Mouse (Mus musculus) thymus, adult 2 months (tissue): ENCODE data around the gene Kcnh4.

ENCODE experiments used
- CTCF ChIP-seq: fragments of 200-500 bp; IDR thresholded peaks from 2 replicates; pipeline ENCODE4 v1.5.1; 2012; ENCODE audit warnings: mild to moderate bottlenecking, control low read depth, low read length, moderate library complexity, borderline replicate concordance; ENCODE audit not compliant: control insufficient read depth, poor library complexity, insufficient read depth; ENCODE audit errors: extremely low read depth
- POLR2A ChIP-seq: fragments of 200-500 bp; IDR thresholded peaks from 2 replicates; pipeline ENCODE4 v1.6.1; 2012; ENCODE audit warnings: mild to moderate bottlenecking, low read length, control low read depth, moderate library complexity; ENCODE audit not compliant: control insufficient read depth, poor library complexity, insufficient read depth; ENCODE audit errors: extremely low read depth

GRCm38 (mm10) chr11:100721254-100721653 is 38.5 kb downstream of the Kcnh4 start:
- TF ChIP-seq CTCF (no peak), POLR2A (no peak)
